Mouse (Mus musculus): ENCODE measurements around the gene Atg5.
"Not testable (repeated sequence)": the region's sequence is repeated elsewhere in the genome, so short reads cannot be mapped to it uniquely, and the experiment has no call there.

Gene Atg5

GRCm38 (mm10) chr10:44268145-44268860, at the start of gene Atg5:
Gene Atg5 (plus strand): TSS chr10:44268358.
- DNase-seq (ENCODE audit: low read depth, low spot score): peak; percentile 99

GRCm38 (mm10) chr10:44219073-44219472, 49.1 kb upstream of the Atg5 start:
- DNase-seq (ENCODE audit: low read depth, low spot score): not testable (repeated sequence)

- DNase-seq (ENCODE audit: low read depth, low spot score): no peak
Observed at GRCm38 (mm10) chr10:44224345-44224744, 43.8 kb upstream of the Atg5 start.

- DNase-seq (ENCODE audit: low read depth, low spot score): not testable (repeated sequence)
Observed at GRCm38 (mm10) chr10:44233351-44233750, 34.8 kb upstream of the Atg5 start.

GRCm38 (mm10) chr10:44235298-44235697, 32.9 kb upstream of the Atg5 start:
- DNase-seq (ENCODE audit: low read depth, low spot score): not testable (repeated sequence)

- no peak for DNase-seq (ENCODE audit: low read depth, low spot score)
Observed at GRCm38 (mm10) chr10:44256624-44257023, 11.5 kb upstream of the Atg5 start.

GRCm38 (mm10) chr10:44265835-44266234, 2.3 kb upstream of the Atg5 start:
- no peak for DNase-seq (ENCODE audit: low read depth, low spot score)

GRCm38 (mm10) chr10:44266561-44266960, 1.6 kb upstream of the Atg5 start:
- DNase-seq (ENCODE audit: low read depth, low spot score): no peak

GRCm38 (mm10) chr10:44267426-44268142, 574 bp upstream of the Atg5 start:
- no peak for DNase-seq (ENCODE audit: low read depth, low spot score)

- DNase-seq (ENCODE audit: low read depth, low spot score): no peak
Observed at GRCm38 (mm10) chr10:44269211-44269610, 1.1 kb downstream of the Atg5 start.

- no peak for DNase-seq (ENCODE audit: low read depth, low spot score)
Observed at GRCm38 (mm10) chr10:44282323-44282722, 14.2 kb downstream of the Atg5 start.

GRCm38 (mm10) chr10:44285106-44285505, 16.9 kb downstream of the Atg5 start:
- no peak for DNase-seq (ENCODE audit: low read depth, low spot score)

GRCm38 (mm10) chr10:44285935-44286334, 17.8 kb downstream of the Atg5 start:
- no peak for DNase-seq (ENCODE audit: low read depth, low spot score)

- no peak for DNase-seq (ENCODE audit: low read depth, low spot score)
Observed at GRCm38 (mm10) chr10:44290876-44291275, 22.7 kb downstream of the Atg5 start.

- DNase-seq (ENCODE audit: low read depth, low spot score): no peak
Observed at GRCm38 (mm10) chr10:44292205-44292604, 24.0 kb downstream of the Atg5 start.

- DNase-seq (ENCODE audit: low read depth, low spot score): no peak
Observed at GRCm38 (mm10) chr10:44299165-44299564, 31.0 kb downstream of the Atg5 start.

- DNase-seq (ENCODE audit: low read depth, low spot score): no peak
Observed at GRCm38 (mm10) chr10:44300078-44300477, 31.9 kb downstream of the Atg5 start.

- DNase-seq (ENCODE audit: low read depth, low spot score): no peak
Observed at GRCm38 (mm10) chr10:44303648-44304329, 35.6 kb downstream of the Atg5 start.

GRCm38 (mm10) chr10:44304330-44304717, 36.2 kb downstream of the Atg5 start:
- no peak for DNase-seq (ENCODE audit: low read depth, low spot score)

- DNase-seq (ENCODE audit: low read depth, low spot score): no peak
Observed at GRCm38 (mm10) chr10:44304845-44305244, 36.7 kb downstream of the Atg5 start.

- no peak for DNase-seq (ENCODE audit: low read depth, low spot score)
Observed at GRCm38 (mm10) chr10:44306308-44306707, 38.1 kb downstream of the Atg5 start.

- DNase-seq (ENCODE audit: low read depth, low spot score): no peak
Observed at GRCm38 (mm10) chr10:44308280-44308679, 40.1 kb downstream of the Atg5 start.

Data from embryo, embryonic 11.5 days (tissue).